Mouse (Mus musculus) heart, embryonic 12.5 days (tissue): Measurements from ENCODE around the gene Map3k1. TPM values are rescaled to one million over a fixed set of nuclear protein-coding genes. Genes with fewer than 3 reads are reported as not detected.

Experiments
- ATAC-seq: fragments of 200-750 bp; cut with Nextera tagmentation; 2 replicates; pipeline ENCODE4 v1.8.0; 2017; ENCODE audit warnings: moderate TSS enrichment, moderate library complexity; ENCODE audit not compliant: insufficient number of reproducible peaks, low FRiP score
- H3K27ac ChIP-seq: fragments of 300-500 bp; sonication (generic); 2 replicates; pipeline ENCODE4 v1.5.1; 2016; ENCODE audit warnings: mild to moderate bottlenecking, moderate library complexity; ENCODE audit not compliant: poor library complexity, severe bottlenecking
- H3K27me3 ChIP-seq: fragments of 300-500 bp; sonication (generic); replicated peaks from 2 replicates; pipeline ENCODE4 v1.6.1; 2016; ENCODE audit warnings: mild to moderate bottlenecking, moderate library complexity
- H3K36me3 ChIP-seq: fragments of 300-500 bp; sonication (generic); 2 replicates; pipeline ENCODE4 v1.6.1; 2016; ENCODE audit warnings: mild to moderate bottlenecking, moderate library complexity
- H3K4me1 ChIP-seq: fragments of 300-500 bp; sonication (generic); replicated peaks from 2 replicates; pipeline ENCODE4 v1.6.1; 2016; ENCODE audit warnings: mild to moderate bottlenecking
- H3K4me2 ChIP-seq: fragments of 300-500 bp; sonication (generic); 2 replicates; pipeline ENCODE4 v1.6.1; 2016; ENCODE audit warnings: mild to moderate bottlenecking, moderate library complexity
- H3K4me3 ChIP-seq: fragments of 300-500 bp; sonication (generic); 2 replicates; pipeline ENCODE4 v1.5.1; 2016; ENCODE audit warnings: mild to moderate bottlenecking
- H3K9ac ChIP-seq: fragments of 300-500 bp; sonication (generic); 2 replicates; pipeline ENCODE4 v1.6.1; 2016; ENCODE audit warnings: mild to moderate bottlenecking, moderate library complexity
- H3K9me3 ChIP-seq: fragments of 300-500 bp; sonication (generic); replicated peaks from 2 replicates; pipeline ENCODE4 v1.6.1; 2016; ENCODE audit warnings: mild to moderate bottlenecking, moderate library complexity
- WGBS: fragments of 180-500 bp; shearing (Covaris S2); methylation state at CpG from one replicate; pipeline ENCODE4 v1.1.7; 2016; 5-methylcytosine and 5-hydroxymethylcytosine counted together
- polyA plus RNA-seq: library from polyadenylated mRNA; unstranded; fragments of >200 nt; fragmentation: Nextera tagmentation; extraction: Ambion mirVana; gene quantifications from 2 replicates; pipeline ENCODE4 v1.2.1, GENCODE M21; 2016

The Map3k1 gene
- polyA plus RNA-seq, 1 experiment from 2014 or later: 16.7 TPM

DNA sequence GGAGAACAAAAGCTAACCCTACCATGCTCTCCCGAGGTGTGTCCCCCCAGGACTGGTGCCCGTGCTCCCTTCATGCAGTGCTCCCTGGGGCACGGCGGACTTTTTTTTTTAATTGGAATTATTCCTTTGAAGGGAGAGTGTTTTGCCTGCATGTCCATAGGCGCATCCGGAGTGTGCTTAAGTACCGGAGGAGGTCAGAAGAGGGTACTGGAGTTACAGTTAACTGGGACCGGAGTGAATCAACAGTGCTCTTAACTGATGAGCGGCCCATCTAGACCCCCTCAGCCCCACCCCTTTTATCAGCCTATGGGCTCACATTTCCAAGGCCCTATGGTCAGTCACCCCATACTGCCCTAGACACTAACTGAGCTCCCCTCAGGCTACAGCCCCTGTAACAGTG, 19.9 kb downstream of the Map3k1 start:
- H3K4me2 ChIP-seq: peak overlapping the region; percentile 61
- peaks cover 63% of the 10 kb centered on the region for H3K4me1 ChIP-seq
- no peaks in the 10 kb centered on the region for H3K36me3 ChIP-seq
- ATAC-seq: 0 out of 2 replicates have a peak, but pooled peaks have one; percentile 4
- 0 out of 2 replicates have a peak overlapping the region, but pooled peaks have one; percentile 15 for H3K27ac ChIP-seq
- no peaks in the 10 kb centered on the region for H3K9me3 ChIP-seq
- H3K4me3 ChIP-seq: peak overlapping the region; percentile 14
- 53% methylated on average over 9 of the region's 9 CpGs for WGBS
- peak overlapping the region; percentile 13; the same call in 1 of the 2 replicates for H3K9ac ChIP-seq
- H3K27me3 ChIP-seq: no peaks in the 10 kb centered on the region

DNA sequence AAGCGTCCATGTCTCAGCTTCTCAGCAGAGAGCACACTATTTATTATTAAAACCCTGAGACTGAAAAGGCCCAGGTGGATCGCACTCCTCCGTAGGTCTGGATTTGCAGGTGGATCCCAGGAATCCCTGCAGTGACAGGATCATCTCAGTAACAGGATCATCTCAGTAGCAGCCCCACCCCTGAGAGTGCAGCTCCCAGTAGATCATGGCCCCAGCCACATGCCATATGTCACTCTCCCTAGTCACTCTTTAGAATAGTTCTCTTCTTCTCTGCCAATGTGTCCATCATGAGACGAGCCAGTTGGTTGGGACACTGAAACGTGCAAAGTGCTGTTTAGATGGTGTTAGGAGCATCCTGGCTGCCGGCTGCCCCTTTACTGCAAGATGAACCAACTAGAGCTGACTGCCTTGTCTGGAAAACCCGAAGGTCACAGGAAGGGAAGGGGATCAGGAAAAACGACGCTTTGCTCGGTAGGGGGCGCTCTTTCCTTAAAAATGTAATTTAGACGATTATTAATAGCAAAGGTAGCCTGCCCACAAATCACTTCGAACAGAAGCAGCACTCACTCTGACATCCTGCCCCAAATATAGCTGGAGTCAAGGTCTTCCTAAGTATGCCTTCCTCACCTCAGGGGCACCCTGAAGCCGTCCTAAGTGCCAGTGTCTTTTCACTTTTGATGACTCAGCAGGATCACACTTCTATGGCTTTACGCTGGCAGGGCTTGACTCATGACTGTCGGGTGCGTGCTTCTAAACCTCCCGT, 20.8 kb downstream of the Map3k1 start:
- ATAC-seq: peak; percentile 28; the same call in 1 of the 2 replicates
- WGBS: 25% methylated on average over 18 of the region's 18 CpGs
- Histone ChIP-seq H3K36me3 (no peaks in the 10 kb centered on the region), H3K4me2 (peak overlapping the region; percentile 61), H3K9me3 (no peaks in the 10 kb centered on the region), H3K4me1 (peaks cover 63% of the 10 kb centered on the region), H3K4me3 (peak overlapping the region; percentile 14), H3K27ac (0 out of 2 replicates have a peak overlapping the region, but pooled peaks have one; percentile 15), H3K27me3 (no peaks in the 10 kb centered on the region), H3K9ac (no peak overlapping the region)

DNA sequence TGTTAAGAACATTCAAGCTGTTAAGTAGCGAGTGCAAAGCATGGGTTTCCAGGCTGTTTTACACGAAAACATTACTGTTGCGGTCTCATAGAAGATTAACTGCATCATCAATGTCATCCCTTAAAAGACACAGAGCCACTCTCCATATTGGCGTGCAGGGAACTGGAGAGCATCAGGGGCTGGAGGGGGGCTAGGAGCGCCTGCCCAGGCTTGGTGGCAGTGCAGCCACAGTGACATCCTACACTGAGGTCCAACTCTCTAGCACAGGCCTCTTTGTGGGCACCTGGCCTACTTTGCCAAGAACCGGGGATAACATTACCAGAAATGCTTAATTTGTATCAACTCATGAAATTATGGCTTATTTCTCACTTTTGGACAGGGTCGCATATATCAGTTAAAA, 22.2 kb downstream of the Map3k1 start:
- H3K27me3 ChIP-seq: no peaks in the 10 kb centered on the region
- no peak overlapping the region for H3K4me2 ChIP-seq
- WGBS: 91% methylated on average over 7 of the region's 7 CpGs
- H3K4me3 ChIP-seq: no peak overlapping the region
- H3K9me3 ChIP-seq: no peaks in the 10 kb centered on the region
- H3K27ac ChIP-seq: no peak overlapping the region
- H3K9ac ChIP-seq: no peak overlapping the region
- ATAC-seq: no peak
- H3K36me3 ChIP-seq: peaks cover 7% of the 10 kb centered on the region
- H3K4me1 ChIP-seq: peaks cover 55% of the 10 kb centered on the region

DNA sequence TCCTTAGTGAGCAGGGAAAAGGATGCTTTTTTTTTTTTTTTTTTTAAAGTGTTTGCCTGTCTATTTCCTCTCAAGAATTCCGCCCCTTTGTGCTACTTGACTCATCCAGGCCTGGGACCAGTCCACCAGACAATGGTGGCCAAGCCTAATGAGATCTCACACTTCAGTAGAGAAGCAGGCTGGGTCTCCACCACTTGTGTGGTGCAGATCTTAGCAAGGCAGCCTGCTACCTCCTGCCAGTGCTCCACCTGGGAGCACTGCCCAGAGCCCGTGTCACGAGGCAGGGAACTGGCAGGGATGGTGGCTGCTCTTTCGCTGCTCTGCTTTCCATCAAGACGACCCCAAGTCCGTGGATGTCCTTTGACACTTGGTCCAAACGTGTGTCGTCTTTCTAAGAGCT, 25.3 kb downstream of the Map3k1 start:
- H3K4me2 ChIP-seq: no peak overlapping the region
- ATAC-seq: no peak
- peaks cover 35% of the 10 kb centered on the region for H3K4me1 ChIP-seq
- H3K4me3 ChIP-seq: no peak overlapping the region
- H3K27ac ChIP-seq: no peak overlapping the region
- no peaks in the 10 kb centered on the region for H3K27me3 ChIP-seq
- H3K36me3 ChIP-seq: peaks cover 10% of the 10 kb centered on the region
- 52% methylated on average over 8 of the region's 8 CpGs for WGBS
- H3K9ac ChIP-seq: no peak overlapping the region
- H3K9me3 ChIP-seq: no peaks in the 10 kb centered on the region

DNA sequence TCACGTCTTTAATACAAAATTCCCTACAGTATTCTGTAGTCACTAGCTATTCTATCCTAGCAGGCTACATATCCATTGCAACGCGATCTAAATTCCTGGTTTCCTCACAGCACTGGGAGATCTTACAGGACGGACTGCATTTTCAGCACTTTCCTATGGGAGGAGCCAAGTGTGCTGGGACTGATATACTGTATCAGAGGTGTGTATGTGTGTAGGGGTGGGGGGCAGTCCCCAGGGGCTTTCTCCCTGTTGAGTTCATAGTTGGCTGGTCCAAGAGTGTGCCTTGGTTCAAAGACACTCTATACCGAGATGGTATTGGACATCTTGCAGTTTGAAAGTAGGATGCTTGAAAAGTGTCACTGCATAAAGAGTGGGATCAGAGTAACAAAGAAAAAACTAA, 29.3 kb downstream of the Map3k1 start:
- H3K27ac ChIP-seq: no peak overlapping the region
- H3K4me3 ChIP-seq: no peak overlapping the region
- 57% methylated on average over 5 of the region's 5 CpGs for WGBS
- H3K36me3 ChIP-seq: peaks cover 22% of the 10 kb centered on the region
- ATAC-seq: no peak
- H3K4me2 ChIP-seq: no peak overlapping the region
- no peaks in the 10 kb centered on the region for H3K27me3 ChIP-seq
- no peaks in the 10 kb centered on the region for H3K9me3 ChIP-seq
- no peak overlapping the region for H3K9ac ChIP-seq
- peaks cover 44% of the 10 kb centered on the region for H3K4me1 ChIP-seq

DNA sequence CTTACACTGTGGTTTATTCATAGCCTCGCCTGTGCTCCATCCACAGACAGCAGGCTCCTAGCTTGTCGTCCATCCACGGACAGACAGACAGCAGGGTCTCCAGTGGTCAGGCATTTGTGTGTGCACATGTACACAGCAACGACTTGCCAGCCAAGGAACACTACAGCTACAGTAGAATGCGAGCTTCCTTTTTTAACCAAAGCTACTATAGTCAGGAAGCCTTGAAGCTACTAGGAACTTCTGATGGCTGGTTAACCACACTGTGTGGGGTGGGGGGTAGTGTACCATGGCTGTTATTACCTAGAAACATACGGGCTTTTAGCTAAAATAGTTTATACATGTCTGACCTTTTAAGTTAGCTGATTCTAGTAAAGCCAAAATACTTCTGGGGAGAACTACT, 30.2 kb downstream of the Map3k1 start:
- no peaks in the 10 kb centered on the region for H3K9me3 ChIP-seq
- H3K4me3 ChIP-seq: no peak overlapping the region
- ATAC-seq: no peak
- 0 out of 2 replicates have a peak overlapping the region, but pooled peaks have one; percentile 3 for H3K4me2 ChIP-seq
- H3K27me3 ChIP-seq: no peaks in the 10 kb centered on the region
- H3K9ac ChIP-seq: no peak overlapping the region
- no peak overlapping the region for H3K27ac ChIP-seq
- WGBS: 54% methylated on average over 6 of the region's 6 CpGs
- H3K4me1 ChIP-seq: peaks cover 37% of the 10 kb centered on the region
- peaks cover 28% of the 10 kb centered on the region for H3K36me3 ChIP-seq

DNA sequence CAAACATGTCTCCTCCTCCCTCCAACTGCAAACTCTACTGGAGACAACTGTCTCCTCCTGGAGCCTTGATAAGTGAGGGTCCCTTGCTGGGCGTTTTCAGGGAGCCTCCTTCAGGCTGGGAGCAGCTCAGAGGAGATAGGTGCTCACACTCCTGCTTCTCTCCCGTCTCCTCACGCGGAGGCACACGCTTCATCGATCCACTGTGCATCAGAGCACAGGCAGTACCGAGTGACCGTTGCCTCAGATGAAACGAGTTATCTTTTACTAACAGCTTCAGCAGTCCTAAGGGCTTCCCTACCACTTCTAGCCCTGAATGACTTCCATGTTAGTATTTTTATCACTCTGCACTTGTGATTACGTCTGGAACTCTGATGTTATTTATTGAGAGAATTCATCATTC, 30.9 kb downstream of the Map3k1 start:
- H3K4me2 ChIP-seq: no peak overlapping the region; the same call in 1 of the 2 replicates
- WGBS: 40% methylated on average over 10 of the region's 10 CpGs

DNA sequence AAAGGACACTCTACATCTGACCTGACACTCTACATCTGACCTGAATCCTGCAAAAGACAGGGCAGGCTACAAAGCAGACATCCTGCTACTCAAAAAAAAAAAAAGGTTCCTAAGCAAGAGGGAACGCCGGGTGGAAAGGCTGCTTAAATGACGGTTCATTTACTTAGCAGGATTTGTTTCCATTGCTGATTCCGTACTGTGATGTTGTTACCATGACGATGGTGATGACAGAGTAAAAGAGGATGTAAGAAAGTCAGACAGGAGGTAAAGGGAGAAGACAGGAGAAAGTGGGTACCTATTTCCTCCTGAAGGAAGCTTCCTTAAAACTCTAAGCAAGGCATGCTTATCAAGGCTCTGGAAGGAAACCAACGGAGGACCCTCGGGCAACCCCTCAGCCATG, 31.6 kb downstream of the Map3k1 start:
- 61% methylated on average over 7 of the region's 7 CpGs for WGBS
- H3K4me3 ChIP-seq: no peak overlapping the region
- ATAC-seq: no peak
- no peaks in the 10 kb centered on the region for H3K27me3 ChIP-seq
- peaks cover 34% of the 10 kb centered on the region for H3K36me3 ChIP-seq
- no peak overlapping the region for H3K27ac ChIP-seq
- H3K4me1 ChIP-seq: peaks cover 29% of the 10 kb centered on the region
- H3K4me2 ChIP-seq: no peak overlapping the region
- H3K9ac ChIP-seq: no peak overlapping the region
- no peaks in the 10 kb centered on the region for H3K9me3 ChIP-seq

More for the DNA sequence above, 30.9 kb downstream of the Map3k1 start:
- Histone ChIP-seq H3K27me3 (no peaks in the 10 kb centered on the region), H3K9me3 (no peaks in the 10 kb centered on the region), H3K36me3 (peaks cover 34% of the 10 kb centered on the region), H3K4me3 (no peak overlapping the region), H3K9ac (no peak overlapping the region), H3K27ac (no peak overlapping the region), H3K4me1 (peaks cover 34% of the 10 kb centered on the region)
- no peak for ATAC-seq

DNA sequence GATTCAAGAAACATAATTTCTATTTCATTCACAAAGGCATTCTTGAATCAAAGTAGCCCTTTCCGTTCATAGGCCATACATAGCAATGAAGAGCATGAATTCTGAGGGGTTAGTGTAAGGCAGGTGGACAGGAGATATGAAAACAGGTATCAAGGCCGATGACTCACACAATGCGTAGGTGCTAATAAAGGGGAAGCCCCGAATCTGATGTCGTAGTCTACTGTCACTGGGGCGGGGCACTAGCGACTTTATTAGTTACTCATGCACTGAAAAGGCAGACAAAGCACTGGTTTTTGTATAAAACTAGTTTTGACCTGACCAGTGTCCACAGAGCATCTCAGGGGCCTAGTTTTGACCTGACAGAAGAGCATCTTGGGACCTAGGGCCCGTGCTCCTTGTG, 36.7 kb downstream of the Map3k1 start:
- Histone ChIP-seq H3K4me2 (no peak overlapping the region), H3K4me1 (peaks cover 6% of the 10 kb centered on the region), H3K27ac (no peak overlapping the region), H3K27me3 (no peaks in the 10 kb centered on the region), H3K9me3 (no peaks in the 10 kb centered on the region), H3K36me3 (peaks cover 70% of the 10 kb centered on the region), H3K9ac (no peak overlapping the region), H3K4me3 (no peak overlapping the region)
- no peak for ATAC-seq
- 90% methylated on average over 8 of the region's 8 CpGs for WGBS

DNA sequence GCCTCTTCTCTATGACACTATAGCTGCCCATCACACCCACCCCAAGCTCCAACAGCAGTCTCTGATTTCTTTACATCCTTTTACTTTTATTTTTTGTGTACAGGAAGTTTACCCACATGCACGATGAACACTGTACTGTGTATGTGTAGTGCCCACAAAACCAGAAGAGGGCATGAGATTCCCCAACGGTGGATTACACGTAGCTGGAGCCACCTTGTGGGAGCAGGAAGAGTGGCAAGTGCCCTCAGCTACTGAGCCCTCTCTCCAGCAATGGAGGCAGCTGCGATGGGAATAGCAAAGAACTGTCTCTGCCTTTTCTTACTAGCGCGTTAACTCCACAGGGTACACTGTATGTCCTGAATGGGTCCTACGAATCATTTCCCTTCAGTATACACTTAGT, 37.6 kb downstream of the Map3k1 start:
- ATAC-seq: peak; percentile 74; the same call in 1 of the 2 replicates
- Histone ChIP-seq H3K9ac (no peak overlapping the region), H3K4me2 (no peak overlapping the region), H3K4me3 (no peak overlapping the region), H3K27me3 (no peaks in the 10 kb centered on the region), H3K27ac (no peak overlapping the region), H3K9me3 (no peaks in the 10 kb centered on the region), H3K4me1 (no peaks in the 10 kb centered on the region), H3K36me3 (peaks cover 78% of the 10 kb centered on the region)
- 47% methylated on average over 7 of the region's 7 CpGs for WGBS

DNA sequence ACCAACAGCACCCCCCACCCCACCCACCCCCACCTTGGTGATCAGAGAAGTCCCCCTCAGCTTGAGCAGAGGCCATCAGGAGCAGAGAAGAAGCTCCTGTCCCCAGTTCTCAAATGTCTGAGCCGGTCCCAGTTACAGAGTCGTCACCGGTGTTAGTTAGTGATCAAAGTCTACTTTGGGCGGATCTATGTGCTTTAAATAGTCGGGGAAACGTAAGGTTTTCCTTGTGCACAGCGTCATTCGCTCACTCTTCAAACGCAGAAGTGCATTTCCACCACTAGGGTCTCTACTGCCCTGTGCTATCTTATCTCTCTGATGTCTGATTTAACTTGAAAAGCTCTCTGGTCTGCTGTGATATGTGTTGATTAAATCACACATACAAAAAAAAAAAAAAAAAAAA, 38.0 kb downstream of the Map3k1 start:
- ATAC-seq: no peak
- Histone ChIP-seq H3K36me3 (peaks cover 82% of the 10 kb centered on the region), H3K4me2 (no peak overlapping the region), H3K4me1 (no peaks in the 10 kb centered on the region), H3K9me3 (no peaks in the 10 kb centered on the region), H3K27ac (no peak overlapping the region), H3K27me3 (no peaks in the 10 kb centered on the region), H3K4me3 (no peak overlapping the region), H3K9ac (no peak overlapping the region)
- 77% methylated on average over 9 of the region's 9 CpGs for WGBS
